Mouse (Mus musculus): ENCODE results near the gene Fam71a.
"Not testable (repeated sequence)": the region's sequence is repeated elsewhere in the genome, so short reads cannot be mapped to it uniquely, and the experiment has no call there.

Gene Fam71a

GRCm38 (mm10) chr1:191181469-191182259 lies 17.0 kb upstream of the Fam71a start:
- no peak for DNase-seq

DNA sequence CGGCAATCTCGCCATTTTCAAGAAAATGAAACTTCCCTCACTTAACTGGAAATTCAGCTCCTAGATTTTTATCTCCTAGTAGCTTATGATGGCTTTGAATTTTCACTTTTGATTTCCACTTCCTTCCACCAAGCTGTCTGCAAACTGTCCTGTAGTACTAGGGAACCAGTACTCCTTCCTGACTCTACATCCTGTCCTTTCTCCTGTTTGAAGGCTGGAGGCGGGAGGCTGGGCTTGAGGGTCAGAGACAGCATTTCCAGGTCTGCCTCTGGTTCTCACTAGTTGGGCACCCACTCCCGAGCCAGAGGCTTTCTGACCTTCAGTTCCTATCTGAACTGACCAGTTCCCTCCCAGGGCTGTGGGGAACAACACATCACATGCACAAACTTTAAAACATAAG lies 15.8 kb upstream of the Fam71a start:
- peak; percentile 22 for DNase-seq

DNA sequence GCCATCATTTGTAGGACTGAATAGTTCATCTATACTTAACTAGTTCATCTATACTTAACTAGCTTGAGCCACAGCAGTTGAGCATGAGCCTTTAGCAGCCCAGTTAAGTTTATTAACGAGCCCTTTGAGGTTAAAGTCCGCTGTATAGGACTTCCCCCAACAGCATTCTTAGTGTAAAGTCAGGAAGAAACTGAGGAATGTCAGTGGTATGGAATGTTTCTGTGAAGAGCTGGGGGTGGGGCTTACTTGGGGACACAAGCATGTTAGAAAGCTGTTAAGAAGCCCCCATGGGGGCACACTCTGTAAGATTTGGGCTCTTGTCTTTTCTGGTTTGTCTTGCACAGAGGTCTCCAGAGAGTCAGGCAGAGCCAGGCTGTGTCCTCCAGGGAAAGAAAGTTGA lies 15.2 kb upstream of the Fam71a start:
- DNase-seq: no peak

GRCm38 (mm10) chr1:191178511-191179188 lies 14.0 kb upstream of the Fam71a start:
- no peak for DNase-seq

DNA sequence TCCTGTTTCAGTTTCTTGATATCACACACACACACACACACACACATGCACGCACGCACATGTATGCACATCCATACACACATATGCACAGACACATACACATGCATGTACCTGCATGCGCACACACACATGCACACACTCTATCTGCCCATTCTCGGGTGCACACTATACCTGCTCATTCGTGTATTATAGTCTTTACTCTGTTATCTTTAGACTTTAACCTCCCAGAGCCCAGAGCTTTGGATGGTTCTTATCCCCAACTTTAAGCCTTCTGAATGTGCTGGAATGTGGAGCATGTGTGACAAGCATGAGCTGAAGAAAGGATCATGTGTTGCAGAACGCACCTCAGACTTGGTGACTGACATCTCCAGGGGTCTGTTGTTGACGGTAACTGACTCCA lies 12.3 kb upstream of the Fam71a start:
- DNase-seq: no peak

- DNase-seq: no peak
These were observed 7.9 kb upstream of the Fam71a start for GRCm38 (mm10) chr1:191172487-191172886.

DNA sequence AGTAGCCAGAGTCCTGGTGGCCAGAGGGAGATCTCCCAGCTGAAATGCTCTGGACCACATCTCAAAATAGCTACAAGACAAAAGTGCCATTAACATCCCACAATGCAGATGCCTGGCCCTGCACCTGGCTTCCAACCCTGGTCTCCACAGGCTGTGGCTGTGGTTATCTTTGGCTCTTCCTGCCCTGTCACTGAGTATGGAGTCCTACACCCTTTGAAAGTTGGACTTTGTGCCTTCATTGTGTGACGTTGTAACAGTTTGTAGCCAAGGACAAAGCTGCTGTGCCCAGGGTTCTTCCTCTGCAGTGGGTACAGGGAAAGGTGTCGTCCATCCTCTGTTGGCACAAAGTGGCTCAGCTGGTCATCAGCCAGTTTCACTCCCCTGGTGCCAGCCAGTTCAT lies 5.8 kb upstream of the Fam71a start:
- DNase-seq: no peak

GRCm38 (mm10) chr1:191166189-191166588 lies 1.6 kb upstream of the Fam71a start:
- no peak for DNase-seq

GRCm38 (mm10) chr1:191154314-191154713 lies 10.3 kb downstream of the Fam71a start:
- no peak for DNase-seq

DNA sequence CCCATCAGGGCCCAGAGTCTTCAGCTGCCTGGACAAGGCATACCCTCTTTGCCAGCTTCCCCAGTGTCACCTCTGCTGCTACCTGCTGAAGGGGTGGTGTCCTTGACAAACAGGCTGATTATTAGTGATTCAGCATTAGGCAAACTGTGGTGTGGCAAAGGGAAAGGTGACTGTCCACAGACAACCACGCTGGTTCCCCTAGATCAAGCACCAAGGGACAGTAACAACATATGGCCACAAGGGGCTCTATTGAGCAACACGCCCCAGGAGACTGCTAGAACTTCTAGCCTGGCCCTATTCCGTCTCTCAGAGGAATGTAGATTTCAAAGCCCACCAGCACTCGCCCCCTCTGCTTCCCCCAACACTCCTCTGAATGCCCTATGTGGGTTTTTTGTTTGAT lies 11.6 kb downstream of the Fam71a start:
- peak; percentile 62 for DNase-seq

DNA sequence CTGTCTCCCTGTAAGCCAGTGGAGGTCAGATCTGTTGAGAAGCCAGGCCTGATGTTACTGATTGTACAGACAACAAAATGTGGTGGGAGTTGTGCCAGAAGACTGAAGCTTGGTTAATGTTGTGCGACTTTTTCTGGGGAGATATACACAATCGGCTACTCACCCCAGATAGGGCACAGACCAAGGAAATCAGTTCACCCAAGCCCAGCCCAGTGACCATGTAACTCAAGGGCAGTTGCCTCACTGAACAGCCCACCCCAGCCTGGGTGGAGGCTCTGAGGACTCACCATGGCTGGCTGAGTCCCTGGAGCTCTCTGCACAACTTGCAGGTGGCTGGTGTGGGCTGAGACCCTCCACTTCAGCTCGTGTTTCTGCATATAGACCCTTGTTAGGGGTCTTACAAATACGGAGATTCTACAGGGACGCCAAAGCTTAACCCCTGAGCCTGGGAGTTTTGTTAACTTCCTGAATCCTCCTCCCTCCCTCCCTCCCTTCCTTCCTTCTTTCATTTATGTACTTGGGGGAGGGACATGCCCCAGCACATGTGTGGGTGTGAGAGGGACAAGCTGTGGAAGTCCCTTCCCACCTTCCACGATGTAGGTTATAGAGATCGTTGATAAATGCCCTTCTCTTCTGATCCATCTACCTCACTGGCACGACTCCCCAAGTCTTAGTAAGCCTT lies 13.6 kb downstream of the Fam71a start:
- no peak for DNase-seq

- DNase-seq: not testable (repeated sequence)
These were observed 15.1 kb downstream of the Fam71a start for GRCm38 (mm10) chr1:191149489-191149888.

DNA sequence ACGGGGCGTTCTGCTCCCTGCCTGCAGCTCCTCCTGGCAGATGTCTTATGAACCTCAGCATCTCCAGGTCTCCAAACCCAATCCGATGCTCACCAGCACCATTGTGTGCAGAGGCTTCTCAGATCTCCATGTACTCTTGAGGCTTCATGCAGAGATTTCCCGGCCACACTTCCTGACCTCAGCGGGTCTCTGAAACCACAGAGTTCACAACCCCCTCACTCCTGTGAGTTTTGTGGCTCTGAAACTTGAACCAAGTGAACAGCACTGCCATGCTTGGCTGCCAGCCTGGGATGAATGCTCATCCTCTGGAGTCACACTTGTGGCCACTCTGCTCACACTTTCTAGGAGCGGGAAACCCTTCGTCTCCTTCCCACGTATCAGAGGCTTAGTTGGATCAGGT lies 23.6 kb downstream of the Fam71a start:
- DNase-seq: no peak

GRCm38 (mm10) chr1:191138874-191139495 lies 25.6 kb downstream of the Fam71a start:
- DNase-seq: no peak

DNA sequence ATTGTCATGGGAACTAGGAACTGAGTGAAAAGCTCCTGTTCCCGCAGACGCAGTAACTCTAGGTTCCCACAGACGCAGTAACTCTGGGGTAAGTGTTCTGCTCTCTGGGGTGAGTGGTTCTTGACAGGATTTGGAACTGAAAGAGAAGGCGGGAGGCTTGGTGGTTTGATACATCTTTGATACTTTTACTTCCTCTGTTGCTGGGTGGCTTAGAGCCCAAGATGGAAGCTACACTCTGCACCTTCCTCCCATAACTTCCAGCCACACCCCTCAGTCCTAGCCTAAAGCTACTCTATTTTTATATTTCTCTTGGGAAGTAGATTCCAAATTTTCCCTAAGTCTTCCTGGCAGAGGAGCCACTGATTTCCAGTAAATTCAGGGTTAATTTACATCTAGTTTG lies 26.2 kb downstream of the Fam71a start:
- no peak for DNase-seq

DNA sequence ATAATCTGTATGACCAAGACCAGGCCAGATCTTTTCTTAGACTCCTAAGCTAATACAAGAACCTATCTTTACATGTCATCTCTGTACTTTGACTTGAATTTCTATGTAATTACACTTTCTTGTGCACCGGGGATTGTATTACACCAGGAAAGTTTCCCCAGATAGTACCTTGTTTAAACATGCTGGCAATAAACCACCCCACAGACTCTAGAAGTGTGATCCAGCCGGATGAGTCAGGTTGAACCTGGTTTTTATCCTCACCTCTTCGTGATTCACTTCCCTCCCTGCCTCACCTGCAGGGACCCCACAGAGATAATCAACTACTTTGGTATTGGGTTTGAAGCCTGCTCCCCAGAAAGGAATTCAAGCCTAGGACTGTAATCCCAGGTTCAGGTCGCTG lies 29.2 kb downstream of the Fam71a start:
- DNase-seq: no peak

- DNase-seq: no peak
These were observed 31.7 kb downstream of the Fam71a start for GRCm38 (mm10) chr1:191132934-191133333.

GRCm38 (mm10) chr1:191132240-191132639 lies 32.4 kb downstream of the Fam71a start:
- no peak for DNase-seq

GRCm38 (mm10) chr1:191131692-191132091 lies 32.9 kb downstream of the Fam71a start:
- DNase-seq: no peak

DNA sequence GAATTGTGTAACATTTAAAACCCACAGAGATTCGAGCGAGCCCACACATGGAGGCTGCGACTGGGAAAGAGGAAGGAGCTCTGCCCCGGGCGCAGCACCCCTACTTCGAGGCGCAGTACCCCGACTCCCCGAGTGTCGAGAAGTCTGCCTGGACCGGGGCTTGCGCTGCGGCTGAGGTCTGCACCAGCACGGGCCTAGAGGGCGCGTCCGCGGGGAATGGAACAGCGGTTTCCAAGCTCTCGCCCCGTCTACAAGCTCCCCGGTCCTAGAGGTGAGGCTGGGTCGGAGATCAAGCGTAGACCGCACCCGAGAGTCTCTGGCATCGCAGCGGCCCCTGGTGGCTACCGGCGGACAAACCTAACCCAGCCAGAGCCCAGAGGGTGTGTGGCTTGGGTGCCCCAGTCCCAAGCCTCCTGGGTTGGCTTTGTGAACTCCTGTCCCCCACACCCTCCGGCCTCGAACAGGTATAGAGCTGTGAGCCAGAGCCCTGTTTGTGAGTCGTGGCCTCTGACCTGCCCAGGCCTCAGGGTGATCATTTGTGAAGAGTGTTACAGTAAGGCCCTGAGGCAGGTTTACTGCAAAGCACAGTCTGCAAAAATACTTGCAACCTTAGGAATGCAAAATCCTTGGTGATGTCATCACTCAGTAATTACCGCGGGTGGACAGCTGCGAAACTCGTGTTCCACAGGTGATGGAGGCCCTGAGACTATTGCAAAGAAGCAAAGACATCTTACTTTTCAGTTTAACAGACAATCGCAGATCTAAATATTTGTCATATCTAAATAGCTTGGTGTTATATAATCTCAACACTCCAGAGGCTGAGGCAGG lies 38.6 kb downstream of the Fam71a start:
- peak; percentile 64 for DNase-seq

GRCm38 (mm10) chr1:191124288-191124687 lies 40.3 kb downstream of the Fam71a start:
- no peak for DNase-seq

DNA sequence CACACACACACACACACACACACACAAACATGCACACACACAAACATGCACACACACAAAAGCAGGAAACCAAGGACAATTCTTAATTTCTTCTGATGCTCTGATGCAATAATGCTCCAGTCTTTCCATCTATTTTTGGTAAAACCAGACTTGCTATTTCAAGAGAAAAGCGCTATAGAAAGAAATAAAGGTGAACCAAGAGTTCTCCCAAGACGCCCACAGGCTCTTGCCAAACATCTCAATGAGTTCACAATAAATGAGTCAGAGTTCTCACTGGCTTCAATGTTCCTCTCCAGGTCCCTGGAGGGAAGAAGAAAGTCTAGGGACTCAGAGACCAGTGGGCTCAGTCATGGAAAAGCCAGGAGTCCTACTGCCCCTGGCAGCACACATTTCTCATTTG lies 40.9 kb downstream of the Fam71a start:
- DNase-seq: no peak

GRCm38 (mm10) chr1:191122744-191123143 lies 41.9 kb downstream of the Fam71a start:
- no peak for DNase-seq

Data from kidney, adult 18-20 months (tissue).